Mouse (Mus musculus): ENCODE results near the gene Eomes. TPM values are rescaled to one million over a fixed set of nuclear protein-coding genes. Genes with fewer than 3 reads are reported as not detected.
A peak's percentile ranks its signal among the peaks of the same experiment; 100 is the strongest.

The Eomes gene
- polyA plus RNA-seq, 1 experiment = 6.0 TPM

- Histone ChIP-seq H3K27ac (ENCODE audit: insufficient read depth, low read length) (no peak overlapping the region), H3K4me1 (ENCODE audit: control insufficient read depth, insufficient read depth, insufficient read length) (peaks cover 5% of the 10 kb centered on the region), H3K4me3 (ENCODE audit: extremely low read depth, insufficient read depth, insufficient read length) (no peak overlapping the region), H3K27me3 (ENCODE audit: control insufficient read depth, insufficient read depth, low read length) (peaks cover 16% of the 10 kb centered on the region), H3K36me3 (ENCODE audit: control insufficient read depth, insufficient read depth, low read length) (no peaks in the 10 kb centered on the region)
- 6% methylated on average over 9 of the region's 9 CpGs for WGBS
- DNase-seq (ENCODE audit: low read depth in 1 of 2, low spot score in 2 of 2) = no peak
- TF ChIP-seq CTCF (IDR thresholded peaks at IDR 0.05; ENCODE audit: extremely low read depth, insufficient read depth, insufficient read length, insufficient replicate concordance) (no peak), POLR2A (IDR thresholded peaks at IDR 0.05; ENCODE audit: low read depth, low read length) (no peak)
Measured at GRCm38 (mm10) chr9:118487096-118487395, 9.0 kb downstream of the Eomes start.

- no peak for TF ChIP-seq POLR2A (IDR thresholded peaks at IDR 0.05; ENCODE audit: low read depth, low read length)
- TF ChIP-seq CTCF (IDR thresholded peaks at IDR 0.05; ENCODE audit: extremely low read depth, insufficient read depth, insufficient read length, insufficient replicate concordance) = no peak
- Histone ChIP-seq H3K27ac (ENCODE audit: insufficient read depth, low read length) (no peak overlapping the region), H3K36me3 (ENCODE audit: control insufficient read depth, insufficient read depth, low read length) (no peaks in the 10 kb centered on the region), H3K4me1 (ENCODE audit: control insufficient read depth, insufficient read depth, insufficient read length) (peaks cover 5% of the 10 kb centered on the region), H3K4me3 (ENCODE audit: extremely low read depth, insufficient read depth, insufficient read length) (0 out of 2 replicates have a peak overlapping the region, but pooled peaks have one; percentile 17), H3K27me3 (ENCODE audit: control insufficient read depth, insufficient read depth, low read length) (peaks cover 16% of the 10 kb centered on the region)
- no peak for DNase-seq (ENCODE audit: low read depth in 1 of 2, low spot score in 2 of 2)
- 2% methylated on average over 22 of the region's 22 CpGs for WGBS
Measured at GRCm38 (mm10) chr9:118487636-118488035, 9.6 kb downstream of the Eomes start.

- Histone ChIP-seq H3K36me3 (ENCODE audit: control insufficient read depth, insufficient read depth, low read length) (no peaks in the 10 kb centered on the region), H3K27me3 (ENCODE audit: control insufficient read depth, insufficient read depth, low read length) (peaks cover 16% of the 10 kb centered on the region), H3K4me1 (ENCODE audit: control insufficient read depth, insufficient read depth, insufficient read length) (peaks cover 5% of the 10 kb centered on the region), H3K27ac (ENCODE audit: insufficient read depth, low read length) (no peak overlapping the region), H3K4me3 (ENCODE audit: extremely low read depth, insufficient read depth, insufficient read length) (peak overlapping the region; percentile 29; the same call in 1 of the 2 replicates)
- TF ChIP-seq CTCF (IDR thresholded peaks at IDR 0.05; ENCODE audit: extremely low read depth, insufficient read depth, insufficient read length, insufficient replicate concordance) (peak; percentile 27; the same call in 1 of the 2 replicates), POLR2A (IDR thresholded peaks at IDR 0.05; ENCODE audit: low read depth, low read length) (no peak)
- peak in 1 of 2 experiments; percentile 33 for DNase-seq (ENCODE audit: low read depth in 1 of 2, low spot score in 2 of 2)
- WGBS = 2% methylated on average over 28 of the region's 28 CpGs
Measured at GRCm38 (mm10) chr9:118488138-118488895, 10.3 kb downstream of the Eomes start.

GRCm38 (mm10) chr9:118488896-118489578 is 11.0 kb downstream of the Eomes start:
- peaks cover 16% of the 10 kb centered on the region for H3K27me3 ChIP-seq (ENCODE audit: control insufficient read depth, insufficient read depth, low read length)
- WGBS = 5% methylated on average over 20 of the region's 20 CpGs
- DNase-seq (ENCODE audit: low read depth in 1 of 2, low spot score in 2 of 2) = no peak

GRCm38 (mm10) chr9:118489579-118490019 is 11.6 kb downstream of the Eomes start:
- peaks cover 14% of the 10 kb centered on the region for H3K27me3 ChIP-seq (ENCODE audit: control insufficient read depth, insufficient read depth, low read length)
- H3K36me3 ChIP-seq (ENCODE audit: control insufficient read depth, insufficient read depth, low read length) = no peaks in the 10 kb centered on the region
- H3K27ac ChIP-seq (ENCODE audit: insufficient read depth, low read length) = no peak overlapping the region
- H3K4me3 ChIP-seq (ENCODE audit: extremely low read depth, insufficient read depth, insufficient read length) = peak overlapping the region; percentile 39; the same call in 1 of the 2 replicates
- H3K4me1 ChIP-seq (ENCODE audit: control insufficient read depth, insufficient read depth, insufficient read length) = peaks cover 5% of the 10 kb centered on the region
- peak in 1 of 2 experiments; percentile 62 for DNase-seq (ENCODE audit: low read depth in 1 of 2, low spot score in 2 of 2)
- 1% methylated on average over 16 of the region's 16 CpGs for WGBS
- TF ChIP-seq POLR2A (IDR thresholded peaks at IDR 0.05; ENCODE audit: low read depth, low read length) (no peak), CTCF (IDR thresholded peaks at IDR 0.05; ENCODE audit: extremely low read depth, insufficient read depth, insufficient read length, insufficient replicate concordance) (peak; percentile 90)

More at GRCm38 (mm10) chr9:118488896-118489578, 11.0 kb downstream of the Eomes start:
- no peak overlapping the region for H3K27ac ChIP-seq (ENCODE audit: insufficient read depth, low read length)
- H3K4me3 ChIP-seq (ENCODE audit: extremely low read depth, insufficient read depth, insufficient read length) = peak overlapping the region; percentile 46; the same call in 1 of the 2 replicates
- H3K36me3 ChIP-seq (ENCODE audit: control insufficient read depth, insufficient read depth, low read length) = no peaks in the 10 kb centered on the region
- no peak for TF ChIP-seq CTCF (IDR thresholded peaks at IDR 0.05; ENCODE audit: extremely low read depth, insufficient read depth, insufficient read length, insufficient replicate concordance)
- no peak for TF ChIP-seq POLR2A (IDR thresholded peaks at IDR 0.05; ENCODE audit: low read depth, low read length)
- peaks cover 5% of the 10 kb centered on the region for H3K4me1 ChIP-seq (ENCODE audit: control insufficient read depth, insufficient read depth, insufficient read length)

GRCm38 (mm10) chr9:118491195-118491594 is 13.2 kb downstream of the Eomes start:
- Histone ChIP-seq H3K36me3 (ENCODE audit: control insufficient read depth, insufficient read depth, low read length) (no peaks in the 10 kb centered on the region), H3K27me3 (ENCODE audit: control insufficient read depth, insufficient read depth, low read length) (peaks cover 13% of the 10 kb centered on the region), H3K4me3 (ENCODE audit: extremely low read depth, insufficient read depth, insufficient read length) (no peak overlapping the region), H3K4me1 (ENCODE audit: control insufficient read depth, insufficient read depth, insufficient read length) (peaks cover 5% of the 10 kb centered on the region), H3K27ac (ENCODE audit: insufficient read depth, low read length) (no peak overlapping the region)
- TF ChIP-seq POLR2A (IDR thresholded peaks at IDR 0.05; ENCODE audit: low read depth, low read length) (no peak), CTCF (IDR thresholded peaks at IDR 0.05; ENCODE audit: extremely low read depth, insufficient read depth, insufficient read length, insufficient replicate concordance) (no peak)
- 72% methylated on average over 4 of the region's 4 CpGs for WGBS
- no peak for DNase-seq (ENCODE audit: low read depth in 1 of 2, low spot score in 2 of 2)

All from spleen, adult 2 months (tissue).